Mouse (Mus musculus): ENCODE results near the gene Abcc8. TPM values are rescaled to one million over a fixed set of nuclear protein-coding genes. Genes with fewer than 3 reads are reported as not detected.

Abcc8 gene
- total RNA-seq, 2 experiments from 2014 or later, result 18.2 to 23.1 TPM

- intact Hi-C loops (cut with DNase I), result no loop called here
- DNase-seq, result no peak
Observed at GRCm38 (mm10) chr7:46111938-46112337, 67.9 kb downstream of the Abcc8 start.

GRCm38 (mm10) chr7:46111212-46111817 lies 68.5 kb downstream of the Abcc8 start:
- intact Hi-C loops (cut with DNase I), result no loop called here
- no peak for DNase-seq

GRCm38 (mm10) chr7:46110079-46110478 lies 69.8 kb downstream of the Abcc8 start:
- intact Hi-C loops (cut with DNase I), result no loop called here
- no peak for DNase-seq

- DNase-seq, result no peak
- intact Hi-C loops (cut with DNase I), result no loop called here
Observed at GRCm38 (mm10) chr7:46105484-46105883, 74.3 kb downstream of the Abcc8 start.

- peak; percentile 90 for DNase-seq
- intact Hi-C loops (cut with DNase I), result loop anchor here (5.0 kb wide), 1 partner anchor 123 kb away; no protein-coding TSS in a partner anchor
Observed at GRCm38 (mm10) chr7:46104256-46104915, 75.4 kb downstream of the Abcc8 start.

- intact Hi-C loops (cut with DNase I), result loop anchor here (5.0 kb wide), 1 partner anchor 124 kb away; no protein-coding TSS in a partner anchor
- no peak for DNase-seq
Observed at GRCm38 (mm10) chr7:46103771-46104170, 76.1 kb downstream of the Abcc8 start.

- intact Hi-C loops (cut with DNase I), result loop anchor here (5.0 kb wide), 1 partner anchor 124 kb away; no protein-coding TSS in a partner anchor
- DNase-seq, result peak; percentile 86
Observed at GRCm38 (mm10) chr7:46103075-46103591, 76.7 kb downstream of the Abcc8 start.

GRCm38 (mm10) chr7:46100563-46100962 lies 79.3 kb downstream of the Abcc8 start, which contains the start of gene Kcnj11:
Gene Kcnj11 (minus strand): TSS chr7:46100764.
- intact Hi-C loops (cut with DNase I), result loop anchor here (2.0 to 5.0 kb wide), 2 partner anchors 80 to 127 kb away; partner anchors contain the start of gene Abcc8
- peak; percentile 94 for DNase-seq

- DNase-seq, result no peak
Observed at GRCm38 (mm10) chr7:46099682-46100081, 80.2 kb downstream of the Abcc8 start.

GRCm38 (mm10) chr7:46098919-46099286 lies 80.9 kb downstream of the Abcc8 start:
- DNase-seq, result no peak
- intact Hi-C loops (cut with DNase I), result loop anchor here (5.0 to 10.0 kb wide), 2 partner anchors 278 to 506 kb away; partner anchors contain the start of gene Myod1

More at GRCm38 (mm10) chr7:46099682-46100081, 80.2 kb downstream of the Abcc8 start:
- intact Hi-C loops (cut with DNase I), result loop anchor here (2.0 to 10.0 kb wide), 4 partner anchors 81 to 505 kb away; partner anchors contain the start of genes Abcc8 and Myod1

GRCm38 (mm10) chr7:46098221-46098918 lies 81.5 kb downstream of the Abcc8 start:
- intact Hi-C loops (cut with DNase I), result loop anchor here (5.0 to 10.0 kb wide), 2 partner anchors 279 to 506 kb away; partner anchors contain the start of gene Myod1
- DNase-seq, result no peak

- intact Hi-C loops (cut with DNase I), result loop anchor here (5.0 to 10.0 kb wide), 2 partner anchors 280 to 507 kb away; partner anchors contain the start of gene Myod1
- no peak for DNase-seq
Observed at GRCm38 (mm10) chr7:46097319-46097783, 82.5 kb downstream of the Abcc8 start.

- DNase-seq, result peak; percentile 75
- intact Hi-C loops (cut with DNase I), result loop anchor here (1.0 to 10.0 kb wide), 3 partner anchors 108 to 509 kb away; partner anchors contain the start of gene Myod1
Observed at GRCm38 (mm10) chr7:46096136-46096535, 83.7 kb downstream of the Abcc8 start.

GRCm38 (mm10) chr7:46092803-46093202 lies 87.0 kb downstream of the Abcc8 start:
- DNase-seq, result no peak
- intact Hi-C loops (cut with DNase I), result loop anchor here (10.0 kb wide), 1 partner anchor 512 kb away; no protein-coding TSS in a partner anchor

- intact Hi-C loops (cut with DNase I), result no loop called here
- DNase-seq, result no peak
Observed at GRCm38 (mm10) chr7:46088241-46088640, 91.6 kb downstream of the Abcc8 start.

GRCm38 (mm10) chr7:46086378-46086777 lies 93.5 kb downstream of the Abcc8 start:
- intact Hi-C loops (cut with DNase I), result no loop called here
- DNase-seq, result no peak

GRCm38 (mm10) chr7:46084839-46085513 lies 94.9 kb downstream of the Abcc8 start:
- intact Hi-C loops (cut with DNase I), result no loop called here

GRCm38 (mm10) chr7:46084024-46084423 lies 95.8 kb downstream of the Abcc8 start:
- intact Hi-C loops (cut with DNase I), result no loop called here
- no peak for DNase-seq

More at GRCm38 (mm10) chr7:46084839-46085513, 94.9 kb downstream of the Abcc8 start:
- peak; percentile 56 for DNase-seq

- intact Hi-C loops (cut with DNase I), result no loop called here
- DNase-seq, result peak; percentile 38
Observed at GRCm38 (mm10) chr7:46077675-46078074, 102.2 kb downstream of the Abcc8 start.

GRCm38 (mm10) chr7:46076844-46077243 lies 103.0 kb downstream of the Abcc8 start:
- DNase-seq, result no peak
- intact Hi-C loops (cut with DNase I), result no loop called here
